Mouse (Mus musculus): ENCODE results near the gene Gm11146.

Gm11146 gene

GRCm38 (mm10) chr16:77601994-77602393 is at the start of gene Gm11146:
Gene Gm11146, minus strand, starts transcription at chr16:77602094.
- no peak for DNase-seq

GRCm38 (mm10) chr16:77650596-77650995 is 48.7 kb upstream of the Gm11146 start:
- no peak for DNase-seq

DNA sequence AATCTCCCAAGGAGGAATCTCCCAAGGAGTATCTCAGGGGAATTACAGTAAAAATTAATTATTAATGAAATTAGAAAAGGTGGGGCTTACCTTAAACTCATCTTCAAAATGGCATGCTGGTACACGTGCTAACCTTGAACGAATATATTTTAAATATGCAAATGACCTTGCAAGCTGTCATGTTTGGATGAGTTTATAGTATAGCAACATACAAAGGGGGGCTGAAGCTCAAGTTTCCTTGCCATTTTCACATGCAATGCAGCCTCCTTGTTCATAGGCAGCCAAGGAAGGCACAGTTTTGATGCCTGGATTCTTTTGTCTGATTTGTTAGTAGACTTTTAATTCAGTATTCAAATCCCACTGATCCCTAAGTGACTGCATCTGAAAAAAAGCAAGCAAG is 47.1 kb upstream of the Gm11146 start:
- no peak for DNase-seq

DNA sequence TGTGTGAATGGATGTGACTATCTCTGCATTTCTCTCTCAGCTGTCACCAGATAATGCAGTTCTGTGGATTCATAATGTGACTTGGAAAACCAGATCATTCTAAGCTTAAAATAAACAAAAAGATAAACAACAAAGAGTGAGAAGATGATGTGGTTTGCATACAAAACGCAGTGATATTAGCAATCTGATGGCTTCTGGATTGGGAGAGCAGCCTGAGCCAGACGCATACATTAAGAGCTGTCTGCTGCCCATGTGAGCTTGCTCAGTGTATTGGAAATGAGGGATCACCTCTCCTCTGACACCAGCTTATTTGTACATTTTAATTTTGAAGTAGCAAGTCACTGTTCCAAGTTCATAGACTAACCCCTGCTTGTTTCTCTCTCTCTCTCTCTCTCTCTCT is 46.3 kb upstream of the Gm11146 start:
- no peak for DNase-seq

DNA sequence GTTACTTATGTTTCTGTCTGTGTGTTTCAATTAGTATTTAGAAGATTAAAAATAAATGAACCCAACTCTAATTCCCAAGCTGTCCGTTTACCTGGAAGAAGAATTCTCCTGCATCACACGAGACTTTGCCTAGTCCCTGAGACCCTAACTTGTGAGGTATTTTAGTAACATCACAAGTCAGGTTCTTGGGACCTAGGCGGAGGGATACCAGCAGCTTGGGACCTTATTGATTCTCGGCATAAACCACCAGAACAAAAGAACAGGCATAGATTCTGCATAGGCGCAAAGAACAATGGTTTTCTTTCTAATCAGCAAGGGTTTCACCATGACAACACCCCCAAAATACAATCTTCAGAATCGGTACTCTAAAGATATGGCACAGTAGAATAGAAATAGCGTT is 44.3 kb upstream of the Gm11146 start:
- no peak for DNase-seq

DNA sequence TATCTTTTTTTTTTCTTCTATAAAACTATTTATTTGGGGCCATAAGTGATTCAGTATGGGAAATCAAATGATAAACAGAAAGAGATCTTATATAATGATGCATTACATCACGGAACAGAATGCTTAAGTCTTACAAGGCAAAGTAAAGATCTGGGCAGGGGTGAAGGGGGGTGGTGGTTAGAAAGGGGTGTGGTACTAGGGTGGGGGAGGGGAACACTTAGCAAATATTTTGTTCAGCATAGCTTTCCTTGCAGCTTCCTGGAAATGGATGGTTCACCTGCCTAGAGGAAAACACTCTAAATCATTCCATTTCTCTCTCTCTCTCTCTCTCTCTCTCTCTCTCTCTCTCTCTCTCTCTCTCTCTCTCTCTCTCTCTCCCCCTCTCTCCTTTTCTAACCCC is 43.1 kb upstream of the Gm11146 start:
- no peak for DNase-seq

- peak; percentile 41 for DNase-seq
These were observed 42.2 kb upstream of the Gm11146 start for GRCm38 (mm10) chr16:77643871-77644720.

DNA sequence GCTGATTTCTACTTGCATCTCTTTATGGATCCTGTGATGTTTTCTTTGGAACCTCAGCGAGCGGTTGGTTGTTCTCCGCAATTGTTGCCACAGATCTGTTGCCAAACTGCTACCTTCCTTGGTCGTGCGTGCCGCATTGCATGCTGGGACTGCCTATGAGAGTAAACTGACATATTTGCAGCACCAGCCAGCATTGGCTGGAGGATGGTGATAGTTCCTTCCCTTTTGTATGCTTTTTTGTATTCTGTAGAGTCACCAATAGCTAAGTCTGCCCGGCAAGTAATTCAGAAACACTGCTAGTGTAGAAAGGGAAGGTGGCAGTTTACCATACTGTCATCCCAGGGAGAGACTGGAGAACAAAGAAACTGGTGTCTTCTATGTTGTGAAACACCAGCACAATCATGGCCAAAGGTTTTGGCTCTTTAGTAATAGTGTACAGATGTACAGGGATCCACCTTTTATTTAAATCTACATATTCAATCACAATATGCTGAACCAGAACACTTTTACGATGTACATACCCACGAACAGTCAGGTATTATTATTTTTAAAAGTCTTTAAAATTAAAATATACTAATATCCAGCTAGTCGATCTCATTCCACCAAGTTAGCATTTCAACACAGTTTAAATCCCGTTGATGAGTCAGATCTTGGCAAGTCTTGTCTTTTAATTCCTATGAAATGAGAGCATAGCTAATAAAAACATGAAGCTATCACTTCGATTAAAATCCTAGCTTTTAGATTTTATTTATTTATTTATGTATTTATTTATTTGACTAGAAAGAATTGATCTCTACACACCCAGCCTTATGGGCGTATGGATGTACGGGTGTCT is 41.4 kb upstream of the Gm11146 start:
- peak; percentile 16 for DNase-seq

GRCm38 (mm10) chr16:77636497-77636896 is 34.6 kb upstream of the Gm11146 start:
- no peak for DNase-seq

GRCm38 (mm10) chr16:77632315-77632881 is 30.5 kb upstream of the Gm11146 start:
- peak; percentile 21 for DNase-seq

- no peak for DNase-seq
These were observed 20.8 kb upstream of the Gm11146 start for GRCm38 (mm10) chr16:77622681-77623080.

DNA sequence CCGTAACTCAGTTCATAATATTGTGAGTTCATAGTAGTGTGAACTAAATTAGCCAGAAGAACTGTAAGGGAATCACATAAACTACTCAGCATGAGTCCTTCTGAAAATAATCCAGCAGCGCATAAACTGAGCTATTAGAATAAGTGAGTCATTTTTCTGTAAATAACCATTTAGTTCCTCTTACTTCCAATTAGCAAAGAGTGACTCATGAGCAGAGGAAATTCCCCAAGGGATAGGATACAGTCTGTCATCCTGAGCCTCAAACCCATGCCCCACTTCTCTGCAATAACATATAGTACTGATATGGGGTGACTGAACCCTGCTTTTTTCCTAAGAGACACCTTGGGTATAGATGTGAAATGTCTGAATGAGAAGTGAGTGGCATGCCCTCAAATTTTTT is 687 bp upstream of the Gm11146 start:
- no peak for DNase-seq

- no peak for DNase-seq
These were observed 3.1 kb downstream of the Gm11146 start for GRCm38 (mm10) chr16:77598787-77599186.

DNA sequence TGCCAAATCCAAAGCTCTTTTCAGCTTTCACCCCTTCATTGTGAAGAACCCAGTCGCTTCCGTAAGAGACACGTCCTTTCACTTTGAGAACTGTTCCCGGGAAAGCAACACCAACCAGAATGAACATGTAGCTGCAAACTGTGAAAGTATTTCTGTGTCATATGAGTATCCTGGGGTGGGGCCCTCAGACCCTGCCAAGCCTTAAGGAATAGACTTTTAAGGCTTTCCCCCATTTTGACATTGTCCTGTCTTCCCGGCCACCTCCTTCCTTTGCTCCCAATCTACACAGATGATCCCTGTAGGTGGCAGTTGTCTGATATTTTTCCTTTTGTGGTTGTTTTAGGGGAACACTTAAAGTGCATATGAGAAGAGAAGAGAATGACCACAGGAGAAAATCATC is 5.3 kb downstream of the Gm11146 start:
- DNase-seq, result no peak

DNA sequence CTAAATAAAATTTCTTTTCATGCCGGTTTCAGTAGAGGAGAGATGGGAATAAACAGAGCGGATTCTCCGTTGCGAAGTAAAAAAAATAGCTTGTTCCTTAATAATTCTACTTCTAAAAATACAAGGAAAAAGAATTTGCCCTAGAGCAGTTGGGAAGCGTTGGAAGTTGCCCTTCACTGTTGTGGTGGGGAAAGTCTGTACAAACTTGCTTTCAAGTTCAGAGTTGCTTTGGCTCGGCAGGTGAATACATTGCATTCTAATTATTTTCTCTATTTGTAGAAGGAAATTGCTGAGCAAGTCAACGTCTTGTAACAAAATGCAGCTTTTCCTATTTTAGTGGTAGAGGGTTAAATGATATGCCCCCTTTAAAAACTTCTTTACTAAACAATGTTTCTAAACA is 6.2 kb downstream of the Gm11146 start:
- DNase-seq, result no peak

- DNase-seq, result peak; percentile 27
These were observed 7.3 kb downstream of the Gm11146 start for GRCm38 (mm10) chr16:77594553-77594952.

DNA sequence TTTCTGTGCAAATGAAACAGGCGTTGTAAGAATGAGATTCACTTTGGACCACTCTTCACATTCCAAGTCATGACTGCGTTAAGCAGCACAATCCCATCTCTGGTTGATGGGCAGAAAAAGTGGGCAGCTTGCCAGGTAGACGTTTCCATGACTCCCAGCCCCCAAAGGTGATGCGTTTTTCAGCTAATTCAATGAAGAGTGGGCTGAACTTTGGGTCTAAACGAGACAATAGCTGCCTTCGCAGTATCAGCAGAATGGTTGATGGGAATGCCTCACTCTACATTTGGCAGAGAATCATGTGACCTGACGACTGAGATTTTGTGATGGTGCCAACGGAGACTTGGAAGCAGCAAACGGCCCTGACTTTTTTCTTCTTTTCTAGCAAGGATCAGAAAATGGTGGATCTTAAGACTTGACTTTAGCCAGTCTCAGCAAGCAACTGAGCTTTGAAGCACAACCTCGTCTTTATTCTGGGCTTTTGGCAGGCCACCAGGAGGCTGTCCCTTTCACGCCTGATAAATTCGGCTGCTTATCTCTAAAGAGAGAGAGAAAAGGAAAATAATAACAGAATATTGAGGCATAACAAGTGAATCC is 8.0 kb downstream of the Gm11146 start:
- DNase-seq, result peak; percentile 64

GRCm38 (mm10) chr16:77592986-77593385 is 8.9 kb downstream of the Gm11146 start:
- no peak for DNase-seq

DNA sequence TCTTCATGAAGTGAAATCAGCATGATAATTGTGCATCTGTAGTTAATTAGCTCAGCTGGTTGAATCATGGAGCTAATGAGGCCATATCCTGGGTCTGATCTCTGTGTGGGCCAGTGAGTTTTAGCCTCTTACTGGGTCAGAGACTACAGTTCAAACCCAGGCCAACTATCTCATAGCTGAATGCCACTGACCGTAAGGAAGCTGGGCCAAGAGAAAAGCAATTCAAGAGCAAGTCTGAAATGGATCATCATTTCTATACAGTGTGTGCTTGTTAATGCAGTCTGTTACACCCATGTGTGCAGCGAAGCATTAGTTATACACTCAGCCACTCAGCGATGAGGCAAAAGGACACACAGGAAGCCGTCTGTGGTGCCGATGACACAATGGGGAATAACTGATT is 28.9 kb downstream of the Gm11146 start:
- DNase-seq, result no peak

DNA sequence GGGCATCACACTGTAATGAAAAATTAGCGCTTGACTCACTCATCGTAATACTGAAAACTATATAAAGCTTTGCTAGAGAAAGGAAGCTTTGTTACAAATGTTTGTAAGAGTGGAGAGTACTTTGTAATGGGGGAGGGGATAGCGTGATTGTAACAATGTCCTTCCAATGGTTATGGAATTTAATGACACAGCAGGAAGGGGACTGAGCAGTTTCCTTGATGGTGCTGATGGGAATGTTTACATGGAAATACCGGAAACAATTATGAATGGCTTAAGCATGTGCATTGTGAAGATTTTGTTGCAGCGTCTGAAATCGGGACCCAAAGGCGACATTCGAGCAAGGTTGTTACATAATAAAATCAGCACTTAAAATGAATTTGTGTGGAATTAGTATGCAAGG is 32.4 kb downstream of the Gm11146 start:
- DNase-seq, result no peak

- no peak for DNase-seq
These were observed 33.5 kb downstream of the Gm11146 start for GRCm38 (mm10) chr16:77568384-77568783.

GRCm38 (mm10) chr16:77562852-77563251 is 39.0 kb downstream of the Gm11146 start:
- no peak for DNase-seq

DNA sequence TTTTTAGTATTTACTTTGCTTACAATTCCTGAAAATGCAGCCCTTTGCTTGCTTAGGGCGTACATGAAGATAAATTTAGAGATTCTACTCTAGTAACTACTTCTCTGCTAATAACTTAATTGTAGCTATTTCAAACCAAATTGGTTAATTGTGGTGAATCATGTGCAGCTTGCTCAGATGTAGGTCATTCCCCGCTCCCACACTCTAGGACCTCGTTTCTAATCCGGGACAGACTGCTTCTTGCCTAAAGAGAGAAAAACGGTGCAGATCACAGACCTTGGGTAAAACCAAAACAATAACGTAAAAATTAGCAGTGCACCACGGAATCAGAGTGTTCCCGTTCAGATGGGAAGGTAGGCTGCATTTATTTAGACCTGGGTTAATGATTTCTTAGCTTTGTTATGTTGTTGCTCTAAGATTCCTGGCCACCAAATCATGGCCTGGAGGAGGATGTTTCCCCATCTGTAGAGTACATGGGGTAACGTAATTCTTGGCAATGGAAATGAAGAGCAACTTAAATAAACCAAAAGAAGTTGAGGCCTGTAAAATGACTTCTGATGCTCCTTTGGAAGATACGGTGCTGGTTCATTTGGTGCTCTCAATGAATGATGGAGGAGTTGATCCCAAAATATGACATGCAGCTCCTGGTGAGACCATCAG is 45.3 kb downstream of the Gm11146 start:
- no peak for DNase-seq
